Mouse (Mus musculus) ES-E14 (cell line): Measurements from ENCODE around the gene Bcr.
A peak's percentile ranks its signal among the peaks of the same experiment; 100 is the strongest.

Source experiments
- CHD2 ChIP-seq: IDR thresholded peaks from 2 replicates; pipeline ENCODE4 v1.6.1; 2014; ENCODE audit warnings: mild to moderate bottlenecking, low read depth, low read length, inconsistent platforms
- HCFC1 ChIP-seq: IDR thresholded peaks from 2 replicates; pipeline ENCODE4 v1.6.1; 2012; ENCODE audit warnings: low read length, inconsistent platforms, borderline replicate concordance; ENCODE audit not compliant: insufficient read depth
- MAFK ChIP-seq: IDR thresholded peaks from 2 replicates; pipeline ENCODE4 v1.6.1; 2014; ENCODE audit warnings: mild to moderate bottlenecking, low read depth, low read length, inconsistent platforms; ENCODE audit not compliant: insufficient read depth
- ZC3H11A ChIP-seq: IDR thresholded peaks from 2 replicates; pipeline ENCODE4 v1.6.1; 2012; ENCODE audit warnings: low read depth, mild to moderate bottlenecking, inconsistent platforms, low read length, borderline replicate concordance
- ZNF384 ChIP-seq: IDR thresholded peaks from 2 replicates; pipeline ENCODE4 v1.6.1; 2012; ENCODE audit warnings: low read depth, low read length, inconsistent platforms

GRCm38 (mm10) chr10:75094338-75094737 lies 33.9 kb downstream of the Bcr start:
- TF ChIP-seq CHD2 (no peak), HCFC1 (no peak), ZNF384 (no peak), MAFK (peak; percentile 99), ZC3H11A (no peak)
